Mouse (Mus musculus) lung, adult 2 months (tissue): Measurements from ENCODE around the gene Thsd4.
"Not testable (repeated sequence)": the region's sequence is repeated elsewhere in the genome, so short reads cannot be mapped to it uniquely, and the experiment has no call there.

Experiments
- CTCF ChIP-seq: fragments of 200-500 bp; IDR thresholded peaks from 2 replicates; pipeline ENCODE4 v1.5.1; 2011; ENCODE audit warnings: mild to moderate bottlenecking, low read length, control low read depth; ENCODE audit not compliant: insufficient read depth
- POLR2A ChIP-seq: fragments of 200-500 bp; IDR thresholded peaks from 2 replicates; pipeline ENCODE4 v1.6.1; 2011; ENCODE audit warnings: low read depth, mild to moderate bottlenecking, control low read depth, low read length, borderline replicate concordance; ENCODE audit errors: extremely low read depth

DNA sequence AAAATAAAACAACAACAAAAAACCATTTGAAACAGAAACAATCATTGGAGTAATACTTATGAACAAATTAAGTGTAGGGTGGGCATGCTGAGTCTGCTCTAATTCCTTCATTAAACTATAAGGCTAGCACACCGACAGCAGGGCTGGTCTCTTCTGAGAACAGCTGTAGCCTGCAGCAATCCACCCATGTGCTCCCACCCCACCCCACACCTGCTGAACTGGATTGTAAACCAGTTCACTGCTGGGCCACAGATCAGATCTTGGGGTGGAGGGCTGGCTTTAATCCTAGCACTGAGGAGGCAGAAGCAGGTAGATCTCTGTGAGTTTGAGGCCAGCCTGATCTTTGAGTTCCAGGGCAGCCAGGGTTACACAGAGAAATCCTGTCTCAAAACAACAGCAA lies 563.7 kb downstream of the Thsd4 start:
- TF ChIP-seq CTCF, POLR2A: not testable (repeated sequence)
